Mouse (Mus musculus) embryonic facial prominence, embryonic 12.5 days (tissue): Measurements from ENCODE around the gene Itprid1. TPM values are rescaled to one million over a fixed set of nuclear protein-coding genes. Genes with fewer than 3 reads are reported as not detected.

Experiments
- ATAC-seq: fragments of 200-750 bp; cut with Nextera tagmentation; 2 replicates; pipeline ENCODE4 v1.8.0; 2017; ENCODE audit not compliant: insufficient number of reproducible peaks, insufficient read depth, low FRiP score, low TSS enrichment
- H3K27ac ChIP-seq: fragments of 300-500 bp; sonication (generic); 2 replicates; pipeline ENCODE4 v1.5.1; 2016; ENCODE audit warnings: mild to moderate bottlenecking
- H3K27me3 ChIP-seq: fragments of 300-500 bp; sonication (generic); 2 replicates; pipeline ENCODE4 v1.6.1; 2016; ENCODE audit warnings: mild to moderate bottlenecking, moderate library complexity
- H3K36me3 ChIP-seq: fragments of 300-500 bp; sonication (generic); 2 replicates; pipeline ENCODE4 v1.6.1; 2016; ENCODE audit warnings: mild to moderate bottlenecking
- H3K4me1 ChIP-seq: fragments of 300-500 bp; sonication (generic); 2 replicates; pipeline ENCODE4 v1.6.1; 2016
- H3K4me2 ChIP-seq: fragments of 300-500 bp; sonication (generic); replicated peaks from 2 replicates; pipeline ENCODE4 v1.6.1; 2016; ENCODE audit warnings: mild to moderate bottlenecking, moderate library complexity
- H3K4me3 ChIP-seq: fragments of 300-500 bp; sonication (generic); 2 replicates; pipeline ENCODE4 v1.5.1; 2016; ENCODE audit warnings: mild to moderate bottlenecking
- H3K9ac ChIP-seq: fragments of 300-500 bp; sonication (generic); 2 replicates; pipeline ENCODE4 v1.6.1; 2016; ENCODE audit warnings: mild to moderate bottlenecking, moderate library complexity
- H3K9me3 ChIP-seq: fragments of 300-500 bp; sonication (generic); 2 replicates; pipeline ENCODE4 v1.6.1; 2016; ENCODE audit warnings: mild to moderate bottlenecking, moderate library complexity
- WGBS: fragments of 180-500 bp; shearing (Covaris S2); methylation state at CpG from one replicate; pipeline ENCODE4 v1.1.7; 2016; 5-methylcytosine and 5-hydroxymethylcytosine counted together
- polyA plus RNA-seq: library from polyadenylated mRNA; unstranded; fragments of >200 nt; fragmentation: Nextera tagmentation; extraction: Ambion mirVana; gene quantifications from 2 replicates; pipeline ENCODE4 v1.2.1, GENCODE M21; 2016

Itprid1 gene
- polyA plus RNA-seq, 1 experiment from 2014 or later, result 0.10 TPM

DNA sequence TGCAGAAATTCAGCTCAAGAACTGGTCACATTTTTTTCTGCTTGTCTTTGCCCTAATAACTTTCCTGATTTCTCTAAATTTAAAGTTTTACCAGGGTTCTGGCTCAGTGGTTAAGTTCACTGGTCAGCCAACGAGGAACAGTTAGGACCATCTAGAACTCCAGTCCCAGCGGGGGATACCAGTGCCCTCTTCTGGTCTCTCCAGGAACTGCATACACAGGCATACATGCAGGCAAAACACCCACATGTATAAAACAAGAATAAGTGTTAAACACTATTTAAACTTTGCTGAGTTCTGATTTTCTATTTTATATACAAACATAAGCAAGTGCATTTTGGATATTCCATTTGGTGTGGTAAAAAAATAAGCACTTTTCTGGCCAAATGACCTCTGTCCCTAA lies 188.8 kb downstream of the Itprid1 start:
- no peak overlapping the region for H3K4me3 ChIP-seq
- ATAC-seq, result no peak
- no peak overlapping the region for H3K9ac ChIP-seq
- 56% methylated on average over 2 of the region's 2 CpGs for WGBS
- no peak overlapping the region for H3K4me2 ChIP-seq
- H3K27ac ChIP-seq, result no peak overlapping the region
- no peaks in the 10 kb centered on the region for H3K9me3 ChIP-seq
- H3K36me3 ChIP-seq, result no peaks in the 10 kb centered on the region
- H3K27me3 ChIP-seq, result no peaks in the 10 kb centered on the region
- peaks cover 4% of the 10 kb centered on the region; the same call in 1 of the 2 replicates for H3K4me1 ChIP-seq

DNA sequence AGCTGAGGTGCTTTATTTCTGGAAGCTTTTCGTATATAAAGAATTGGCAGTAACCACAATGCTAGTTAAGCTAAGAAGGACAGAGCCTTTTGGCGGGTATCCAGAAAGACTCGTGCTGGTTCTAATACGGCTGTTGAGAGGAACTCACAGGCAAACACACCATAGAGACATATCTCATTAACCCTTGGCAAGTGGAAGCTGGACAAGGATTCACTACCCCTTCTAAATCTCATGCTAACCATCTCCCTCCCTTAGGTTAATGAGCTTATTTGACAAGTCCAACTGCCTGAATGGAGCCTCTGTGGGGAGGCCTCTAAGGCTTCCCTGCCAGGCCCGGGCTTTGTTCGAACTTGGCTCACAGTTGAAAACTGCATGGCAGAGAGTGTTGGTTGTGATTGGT lies 190.6 kb downstream of the Itprid1 start:
- 83% methylated on average over 6 of the region's 6 CpGs for WGBS
- no peak overlapping the region for H3K4me2 ChIP-seq
- no peaks in the 10 kb centered on the region for H3K27me3 ChIP-seq
- H3K9me3 ChIP-seq, result no peaks in the 10 kb centered on the region
- no peaks in the 10 kb centered on the region for H3K36me3 ChIP-seq
- no peak overlapping the region for H3K4me3 ChIP-seq
- peaks cover 2% of the 10 kb centered on the region; the same call in 1 of the 2 replicates for H3K4me1 ChIP-seq
- no peak overlapping the region for H3K9ac ChIP-seq
- no peak overlapping the region for H3K27ac ChIP-seq
- no peak for ATAC-seq

- no peaks in the 10 kb centered on the region for H3K4me1 ChIP-seq
- 94% methylated on average over 5 of the region's 5 CpGs for WGBS
- H3K36me3 ChIP-seq, result no peaks in the 10 kb centered on the region
- no peak overlapping the region for H3K4me3 ChIP-seq
- H3K9me3 ChIP-seq, result no peaks in the 10 kb centered on the region
- H3K27ac ChIP-seq, result no peak overlapping the region
- H3K4me2 ChIP-seq, result no peak overlapping the region
- ATAC-seq, result no peak
- H3K9ac ChIP-seq, result no peak overlapping the region
- no peaks in the 10 kb centered on the region for H3K27me3 ChIP-seq
Measured at GRCm38 (mm10) chr6:56027966-56028365, 191.3 kb downstream of the Itprid1 start.

Other genes starting within 250 kb of the Itprid1 start
- 0.52 and 0.94 TPM in 2 replicates for gene Neurod6, start 155.6 kb upstream of the Itprid1 start, polyA plus RNA-seq
- gene Ppp1r17, start 180.6 kb downstream of the Itprid1 start, polyA plus RNA-seq, result 14.5 and 23.2 TPM in 2 replicates